12 mouse cellular contexts compared by ENCODE assay signal in genomic region chr13:44480128-44480527, GRCm38 (mm10).
A peak's percentile ranks its signal among the peaks of the same experiment; 100 is the strongest.
DNase-seq lines count a peak whose midpoint lies in the region; ATAC-seq and TF ChIP-seq lines count a peak whose summit lies in the region.
"Had no signal": no experiment of that assay in that cellular context is flagged by ENCODE, and none has a peak within 500 bp of the region (broad histone marks: within the 10 kb centered on the region; RNA-seq: fewer than 3 reads in every experiment).

No protein-coding gene starts in this region.

- H3K36me3 ChIP-seq in heart, embryonic 11.5 days (ENCODE audit: control insufficient read depth, insufficient read depth, low read length), result no peaks in the 10 kb centered on the region
- no peaks in the 10 kb centered on the region for H3K36me3 ChIP-seq in hindbrain, postnatal 0 days (ENCODE audit: insufficient read depth, low read length)
- no peaks in the 10 kb centered on the region for H3K36me3 ChIP-seq in hindbrain, embryonic 12.5 days
- H3K36me3 ChIP-seq: midbrain, embryonic 15.5 days had no signal

- no peaks in the 10 kb centered on the region for H3K9me3 ChIP-seq in heart, embryonic 11.5 days (replicated peaks; ENCODE audit: control insufficient read depth, low read length)
- no peaks in the 10 kb centered on the region for H3K9me3 ChIP-seq in hindbrain, postnatal 0 days (ENCODE audit: low read length)
- H3K9me3 ChIP-seq in hindbrain, embryonic 12.5 days (replicated peaks), result no peaks in the 10 kb centered on the region
- H3K9me3 ChIP-seq: midbrain, embryonic 15.5 days had no signal

- peak; percentile 96 for DNase-seq in heart, adult 11 months
- DNase-seq in 416B (ENCODE audit: low read depth), result peak; percentile 82
- DNase-seq in heart, postnatal 14 days, result peak; percentile 22 to 23
- peak; percentile 41 for DNase-seq in lung, postnatal 14 days
- DNase-seq in thymus, adult 18-20 months, result no peak
- no peak for DNase-seq in hindbrain, postnatal 0 days (ENCODE audit: low spot score)
- DNase-seq: gastrocnemius, adult 2 months; layer of hippocampus, postnatal 36 days had no signal

- no peak overlapping the region for H3K9ac ChIP-seq in heart, embryonic 11.5 days (ENCODE audit: low read depth, low read length)
- no peak overlapping the region for H3K9ac ChIP-seq in hindbrain, postnatal 0 days (replicated peaks; ENCODE audit: low read length)
- H3K9ac ChIP-seq in hindbrain, embryonic 12.5 days, result no peak overlapping the region
- H3K9ac ChIP-seq: hindbrain, embryonic 14.5 days; midbrain, embryonic 15.5 days had no signal

- ATAC-seq in heart, embryonic 11.5 days (replicated peaks; ENCODE audit: insufficient number of reproducible peaks, low FRiP score, low TSS enrichment), result no peak
- no peak for ATAC-seq in hindbrain, postnatal 0 days
- no peak for ATAC-seq in hindbrain, embryonic 12.5 days (ENCODE audit: low FRiP score)
- ATAC-seq: midbrain, embryonic 15.5 days had no signal

- intact Hi-C loops in heart, postnatal 14 days (cut with DNase I), result no loop called here

- H3K4me3 ChIP-seq in heart, embryonic 11.5 days (ENCODE audit: low read depth, low read length), result no peak overlapping the region
- H3K4me3 ChIP-seq in hindbrain, postnatal 0 days (ENCODE audit: low read length), result no peak overlapping the region
- H3K4me3 ChIP-seq in hindbrain, embryonic 12.5 days, result no peak overlapping the region
- H3K4me3 ChIP-seq: gastrocnemius, adult 2 months; midbrain, embryonic 15.5 days had no signal

- 81% methylated on average over 7 of the region's 7 CpGs for WGBS in heart, embryonic 11.5 days (ENCODE audit: insufficient replicate concordance)
- WGBS in hindbrain, postnatal 0 days, result 88% methylated on average over 7 of the region's 7 CpGs
- 84% methylated on average over 7 of the region's 7 CpGs for WGBS in hindbrain, embryonic 12.5 days

- H3K4me1 ChIP-seq in heart, embryonic 11.5 days (ENCODE audit: control insufficient read depth, insufficient read depth, low read length), result 0 out of 2 replicates have a peak, but pooled peaks cover 3% of the 10 kb centered on the region
- peaks cover 3% of the 10 kb centered on the region; the same call in 1 of the 2 replicates for H3K4me1 ChIP-seq in hindbrain, postnatal 0 days (ENCODE audit: insufficient read depth, low read length)
- peaks cover 3% of the 10 kb centered on the region; the same call in 1 of the 2 replicates for H3K4me1 ChIP-seq in hindbrain, embryonic 12.5 days
- H3K4me1 ChIP-seq: midbrain, embryonic 15.5 days had no signal

- TF ChIP-seq CTCF in hindbrain, postnatal 0 days (IDR thresholded peaks at IDR 0.05; ENCODE audit: low read depth), result no peak

- no peak overlapping the region for H3K4me2 ChIP-seq in heart, embryonic 11.5 days
- H3K4me2 ChIP-seq in hindbrain, postnatal 0 days (ENCODE audit: low read depth, low read length), result no peak overlapping the region
- no peak overlapping the region for H3K4me2 ChIP-seq in hindbrain, embryonic 12.5 days (replicated peaks)
- H3K4me2 ChIP-seq: hindbrain, embryonic 14.5 days; midbrain, embryonic 15.5 days had no signal

- H3K27me3 ChIP-seq in heart, embryonic 11.5 days (ENCODE audit: control insufficient read depth, insufficient read depth, low read length), result no peaks in the 10 kb centered on the region
- H3K27me3 ChIP-seq in hindbrain, postnatal 0 days (ENCODE audit: insufficient read depth, low read length), result no peaks in the 10 kb centered on the region
- H3K27me3 ChIP-seq in hindbrain, embryonic 12.5 days, result no peaks in the 10 kb centered on the region
- H3K27me3 ChIP-seq: midbrain, embryonic 15.5 days had no signal

- H3K27ac ChIP-seq in heart, embryonic 11.5 days (ENCODE audit: low read depth, low read length), result no peak overlapping the region
- no peak overlapping the region for H3K27ac ChIP-seq in hindbrain, postnatal 0 days
- no peak overlapping the region for H3K27ac ChIP-seq in hindbrain, embryonic 12.5 days
- H3K27ac ChIP-seq: gastrocnemius, adult 2 months; hindbrain, embryonic 14.5 days; midbrain, embryonic 15.5 days had no signal

Comparison
In these comparisons a context has a peak if more than half of its experiments do, and no peak if none do; other contexts are left out.
1. DNase-seq: peak in heart, adult 11 months (single experiment), 416B (single experiment), heart, postnatal 14 days (2 of 2) and lung, postnatal 14 days (single experiment); none in thymus, adult 18-20 months (0 of 2) and hindbrain, postnatal 0 days (single experiment).